Mouse (Mus musculus): Measurements from ENCODE around the gene Mtx3. TPM values are rescaled to one million over a fixed set of nuclear protein-coding genes. Genes with fewer than 3 reads are reported as not detected.
"Not testable (repeated sequence)": the region's sequence is repeated elsewhere in the genome, so short reads cannot be mapped to it uniquely, and the experiment has no call there.

The Mtx3 gene
- total and polyA plus RNA-seq, 3 experiments = 7.6 to 10.0 TPM; not detected in 1

DNA sequence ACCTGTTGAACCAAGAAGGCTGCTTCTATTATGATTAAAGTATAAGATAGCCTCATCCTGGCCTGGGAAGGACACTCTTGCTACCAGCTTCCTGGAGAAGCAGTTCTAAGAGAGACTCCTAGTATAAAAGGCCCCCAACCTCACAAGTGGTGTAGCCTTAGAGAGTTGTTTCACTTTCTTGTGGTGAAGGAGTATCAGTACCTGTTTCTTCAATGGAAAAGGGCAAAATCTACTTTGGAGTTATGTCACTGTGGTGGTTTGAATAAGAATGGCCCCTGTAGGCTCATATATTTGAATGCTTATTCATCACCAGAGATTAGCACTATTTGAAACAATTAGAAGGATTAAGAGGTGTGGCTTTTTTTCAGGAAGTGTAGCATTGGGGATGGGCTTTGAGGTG is 37.8 kb upstream of the Mtx3 start:
- Histone ChIP-seq H3K79me2 (ENCODE audit: control insufficient read depth, insufficient read depth, low read length, poor library complexity) (no peaks in the 10 kb centered on the region), H3K4me3 (ENCODE audit: control insufficient read depth in 1 of 2, insufficient read depth in 1 of 2, low read depth in 2 of 2, low read length in 2 of 2) (no peak overlapping the region), H3K9ac (ENCODE audit: control insufficient read depth, low read depth, low read length, poor library complexity, severe bottlenecking) (no peak overlapping the region), H3K27ac (ENCODE audit: control insufficient read depth, low read depth, low read length) (no peak overlapping the region), H3K4me1 (ENCODE audit: control insufficient read depth in 1 of 2, insufficient read depth in 2 of 2, low read length in 2 of 2) (no peaks in the 10 kb centered on the region), H3K36me3 (ENCODE audit: control insufficient read depth in 1 of 2, insufficient read depth in 2 of 2, low read length in 2 of 2) (no peaks in the 10 kb centered on the region), H3K9me3 (replicated peaks; ENCODE audit: insufficient read depth, low read length) (no peaks in the 10 kb centered on the region), H3K27me3 (ENCODE audit: control insufficient read depth in 1 of 2, insufficient read depth in 2 of 2, low read length in 2 of 2) (peaks cover 0 to 5% of the 10 kb centered on the region in 2 experiments; a peak in 3 of 4 replicates)
- TF ChIP-seq HCFC1 (IDR thresholded peaks at IDR 0.05; ENCODE audit: low read depth, low read length) (no peak), POLR2A (IDR thresholded peaks at IDR 0.05; ENCODE audit: control insufficient read depth in 1 of 2, insufficient read depth in 1 of 2, low read depth in 1 of 2, low read length in 2 of 2, poor library complexity in 1 of 2) (no peak), MAX (IDR thresholded peaks at IDR 0.05; ENCODE audit: low read length) (no peak), MYC (IDR thresholded peaks at IDR 0.05; ENCODE audit: low read depth, low read length) (no peak), BHLHE40 (IDR thresholded peaks at IDR 0.05; ENCODE audit: borderline replicate concordance, low read depth, low read length) (no peak)
- DNase-seq (ENCODE audit: low read depth, low spot score) = no peak

DNA sequence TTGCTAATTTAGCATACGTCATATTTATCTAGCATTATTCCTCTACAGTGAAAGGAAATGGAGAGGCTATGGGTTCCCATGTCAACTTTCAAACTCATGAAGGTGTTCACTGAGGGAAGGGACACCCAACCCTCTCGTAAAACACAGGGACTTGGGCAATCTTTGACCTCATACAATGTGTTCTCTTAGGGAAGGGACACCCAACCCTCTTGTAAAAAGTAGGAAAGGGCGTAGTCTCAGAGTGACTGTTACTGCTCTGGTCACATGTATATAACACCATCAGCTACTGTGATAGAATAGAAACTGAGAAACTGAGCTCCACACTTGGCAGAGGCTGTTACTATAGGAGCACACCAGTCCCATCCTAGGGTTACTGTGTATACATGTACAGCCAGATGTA is 36.7 kb upstream of the Mtx3 start:
- TF ChIP-seq CTCF (IDR thresholded peaks at IDR 0.05 in 2 of 3, conservative IDR thresholded peaks at IDR 0.05 in 1 of 3; ENCODE audit: control insufficient read depth in 1 of 3, insufficient read depth in 1 of 3, low read depth in 2 of 3, low read length in 3 of 3, poor library complexity in 1 of 3, severe bottlenecking in 1 of 3) (no peak), POLR2AphosphoS2 (IDR thresholded peaks at IDR 0.05; ENCODE audit: low read length) (no peak), MYC (IDR thresholded peaks at IDR 0.05; ENCODE audit: low read depth, low read length) (no peak), SMC3 (IDR thresholded peaks at IDR 0.05; ENCODE audit: low read depth, low read length) (no peak), MXI1 (IDR thresholded peaks at IDR 0.05; ENCODE audit: low read depth, low read length) (no peak), ZMIZ1 (IDR thresholded peaks at IDR 0.05; ENCODE audit: low read depth, low read length) (no peak), CHD1 (IDR thresholded peaks at IDR 0.05; ENCODE audit: low read depth, low read length) (no peak), ELF1 (IDR thresholded peaks at IDR 0.05; ENCODE audit: low read depth, low read length) (no peak), HCFC1 (IDR thresholded peaks at IDR 0.05; ENCODE audit: low read depth, low read length) (no peak), ZKSCAN1 (IDR thresholded peaks at IDR 0.05; ENCODE audit: low read depth, low read length) (no peak), BHLHE40 (IDR thresholded peaks at IDR 0.05; ENCODE audit: borderline replicate concordance, low read depth, low read length) (no peak), MAZ (IDR thresholded peaks at IDR 0.05; ENCODE audit: low read depth, low read length) (no peak), NRF1 (IDR thresholded peaks at IDR 0.05; ENCODE audit: insufficient read depth, low read depth, low read length, poor library complexity, severe bottlenecking) (no peak), EP300 (IDR thresholded peaks at IDR 0.05; ENCODE audit: low read depth in 1 of 2, low read length in 2 of 2) (no peak), TCF12 (IDR thresholded peaks at IDR 0.05; ENCODE audit: low read depth, low read length) (no peak), E2F4 (IDR thresholded peaks at IDR 0.05; ENCODE audit: borderline replicate concordance, low read depth, low read length) (no peak)
- H3K27me3 ChIP-seq (ENCODE audit: control insufficient read depth in 1 of 2, insufficient read depth in 2 of 2, low read length in 2 of 2) = peaks cover 0 to 2% of the 10 kb centered on the region in 2 experiments; a peak in 2 of 4 replicates
- no peaks in the 10 kb centered on the region for H3K79me2 ChIP-seq (ENCODE audit: control insufficient read depth, insufficient read depth, low read length, poor library complexity)
- H3K36me3 ChIP-seq (ENCODE audit: control insufficient read depth in 1 of 2, insufficient read depth in 2 of 2, low read length in 2 of 2) = no peaks in the 10 kb centered on the region
- H3K9ac ChIP-seq (ENCODE audit: control insufficient read depth, low read depth, low read length, poor library complexity, severe bottlenecking) = no peak overlapping the region
- H3K4me1 ChIP-seq (ENCODE audit: control insufficient read depth in 1 of 2, insufficient read depth in 2 of 2, low read length in 2 of 2) = no peaks in the 10 kb centered on the region
- H3K9me3 ChIP-seq (replicated peaks; ENCODE audit: insufficient read depth, low read length) = no peaks in the 10 kb centered on the region
- DNase-seq (ENCODE audit: low read depth, low spot score) = no peak
- no peak overlapping the region for H3K27ac ChIP-seq (ENCODE audit: control insufficient read depth, low read depth, low read length)
- H3K4me3 ChIP-seq (ENCODE audit: control insufficient read depth in 1 of 2, insufficient read depth in 1 of 2, low read depth in 2 of 2, low read length in 2 of 2) = no peak overlapping the region

DNA sequence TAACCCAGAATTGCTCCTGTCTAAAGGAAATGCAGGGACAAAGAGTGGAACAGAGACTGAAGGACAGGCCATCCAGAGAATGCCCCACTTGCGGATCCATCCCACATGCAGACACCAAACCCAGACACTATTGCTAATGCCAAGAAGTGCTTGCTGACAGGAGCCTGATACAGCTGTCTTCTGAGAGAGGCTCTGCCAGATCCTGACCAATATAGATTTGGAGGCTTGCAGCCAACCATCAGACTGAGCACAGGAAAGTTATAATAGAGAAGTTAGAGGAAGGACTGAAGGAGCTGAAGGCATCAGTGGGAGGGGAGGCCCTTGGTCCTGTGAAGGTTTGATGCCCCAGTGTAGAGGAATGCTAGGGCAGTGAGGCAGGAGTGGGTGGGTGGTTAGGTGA is 34.0 kb upstream of the Mtx3 start:
- H3K27me3 ChIP-seq (ENCODE audit: control insufficient read depth in 1 of 2, insufficient read depth in 2 of 2, low read length in 2 of 2); H3K36me3 ChIP-seq (ENCODE audit: control insufficient read depth in 1 of 2, insufficient read depth in 2 of 2, low read length in 2 of 2); DNase-seq (ENCODE audit: low read depth, low spot score); H3K9ac ChIP-seq (ENCODE audit: control insufficient read depth, low read depth, low read length, poor library complexity, severe bottlenecking); H3K79me2 ChIP-seq (ENCODE audit: control insufficient read depth, insufficient read depth, low read length, poor library complexity); H3K4me1 ChIP-seq (ENCODE audit: control insufficient read depth in 1 of 2, insufficient read depth in 2 of 2, low read length in 2 of 2); H3K27ac ChIP-seq (ENCODE audit: control insufficient read depth, low read depth, low read length); H3K9me3 ChIP-seq (replicated peaks; ENCODE audit: insufficient read depth, low read length); H3K4me3 ChIP-seq (ENCODE audit: control insufficient read depth in 1 of 2, insufficient read depth in 1 of 2, low read depth in 2 of 2, low read length in 2 of 2): not testable (repeated sequence)
